Mouse (Mus musculus) neural tube, embryonic 13.5 days (tissue): ENCODE measurements around the gene Arhgap40. TPM values are rescaled to one million over a fixed set of nuclear protein-coding genes. Genes with fewer than 3 reads are reported as not detected.

Experiments
- ATAC-seq: fragments of 200-750 bp; cut with Nextera tagmentation; 2 replicates; pipeline ENCODE4 v1.8.0; 2017; ENCODE audit warnings: low read depth, mild to moderate bottlenecking, moderate TSS enrichment, moderate library complexity
- H3K27ac ChIP-seq: fragments of 300-500 bp; sonication (generic); replicated peaks from 2 replicates; pipeline ENCODE4 v1.5.1; 2015; ENCODE audit warnings: moderate library complexity, mild to moderate bottlenecking, inconsistent platforms
- H3K27me3 ChIP-seq: fragments of 300-500 bp; sonication (generic); 2 replicates; pipeline ENCODE4 v1.6.1; 2015; ENCODE audit warnings: mild to moderate bottlenecking, inconsistent platforms
- H3K36me3 ChIP-seq: fragments of 300-500 bp; sonication (generic); 2 replicates; pipeline ENCODE4 v1.6.1; 2015; ENCODE audit warnings: mild to moderate bottlenecking, inconsistent platforms
- H3K4me1 ChIP-seq: fragments of 300-500 bp; sonication (generic); replicated peaks from 2 replicates; pipeline ENCODE4 v1.6.1; 2015; ENCODE audit warnings: inconsistent platforms
- H3K4me2 ChIP-seq: fragments of 300-500 bp; sonication (generic); 2 replicates; pipeline ENCODE4 v1.6.1; 2015; ENCODE audit warnings: inconsistent platforms, mild to moderate bottlenecking, moderate library complexity
- H3K4me3 ChIP-seq: fragments of 300-500 bp; sonication (generic); 2 replicates; pipeline ENCODE4 v1.5.1; 2015; ENCODE audit warnings: mild to moderate bottlenecking, inconsistent platforms
- H3K9ac ChIP-seq: fragments of 300-500 bp; sonication (generic); 2 replicates; pipeline ENCODE4 v1.6.1; 2015; ENCODE audit warnings: moderate library complexity, mild to moderate bottlenecking, inconsistent platforms
- H3K9me3 ChIP-seq: fragments of 300-500 bp; sonication (generic); 2 replicates; pipeline ENCODE4 v1.6.1; 2016; ENCODE audit warnings: inconsistent platforms
- WGBS: fragments of 180-500 bp; shearing (Covaris S2); methylation state at CpG from one replicate; pipeline ENCODE4 v1.1.7; 2015; 5-methylcytosine and 5-hydroxymethylcytosine counted together
- polyA plus RNA-seq: library from polyadenylated mRNA; unstranded; fragments of >200 nt; fragmentation: Nextera tagmentation; extraction: Ambion mirVana; gene quantifications from 2 replicates; pipeline ENCODE4 v1.2.1, GENCODE M21; 2015

Gene Arhgap40
- polyA plus RNA-seq, 1 experiment from 2014 or later: 0.92 TPM

DNA sequence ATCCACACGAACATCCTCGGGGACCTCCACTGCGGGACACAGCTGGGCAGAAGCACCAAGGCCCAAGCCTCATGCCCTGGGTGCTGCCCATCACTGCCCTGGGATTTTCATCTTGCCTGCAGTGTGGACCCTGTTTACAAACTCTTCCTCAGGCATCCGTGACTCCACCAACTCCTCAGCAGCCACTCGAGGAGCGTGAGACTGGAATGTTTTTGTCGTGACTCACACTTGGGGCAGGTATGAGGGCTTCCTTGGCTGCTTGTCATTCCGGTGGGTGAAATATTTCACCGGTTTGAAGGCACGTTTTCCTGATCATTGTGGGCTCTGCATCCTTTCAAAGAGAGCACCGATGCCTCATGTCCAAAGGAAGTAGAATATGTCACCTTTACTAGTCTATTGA, 6.5 kb downstream of the Arhgap40 start:
- no peak overlapping the region for H3K4me3 ChIP-seq
- 83% methylated on average over 11 of the region's 11 CpGs for WGBS
- H3K27me3 ChIP-seq: no peaks in the 10 kb centered on the region
- no peak overlapping the region for H3K9ac ChIP-seq
- no peak overlapping the region for H3K4me2 ChIP-seq
- H3K27ac ChIP-seq: no peak overlapping the region
- ATAC-seq: no peak
- H3K4me1 ChIP-seq: no peaks in the 10 kb centered on the region
- no peaks in the 10 kb centered on the region for H3K36me3 ChIP-seq
- H3K9me3 ChIP-seq: peaks cover 8% of the 10 kb centered on the region; the same call in 1 of the 2 replicates

DNA sequence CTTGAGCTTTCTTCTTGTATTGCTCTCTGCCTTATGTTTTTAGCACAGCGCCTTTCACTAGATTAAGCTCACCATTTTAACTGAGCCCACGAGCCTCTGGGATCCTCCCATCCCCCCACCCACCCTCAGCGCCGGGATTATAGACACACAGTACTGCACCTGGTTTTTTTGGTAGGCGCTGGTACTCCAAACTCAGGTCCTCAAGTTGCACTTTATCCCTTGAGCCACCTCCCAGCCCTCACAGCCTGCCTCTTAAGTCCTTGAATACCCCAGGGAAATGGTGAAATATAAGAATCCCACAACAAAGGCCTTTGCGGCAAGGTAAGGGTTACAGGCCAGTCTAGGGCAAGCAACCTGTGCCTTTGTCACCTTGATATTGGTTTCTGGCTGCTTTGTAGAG, 7.2 kb downstream of the Arhgap40 start:
- Histone ChIP-seq H3K9ac (no peak overlapping the region), H3K36me3 (no peaks in the 10 kb centered on the region), H3K27me3 (no peaks in the 10 kb centered on the region), H3K9me3 (peaks cover 8% of the 10 kb centered on the region; the same call in 1 of the 2 replicates), H3K4me2 (no peak overlapping the region), H3K27ac (no peak overlapping the region), H3K4me3 (no peak overlapping the region), H3K4me1 (no peaks in the 10 kb centered on the region)
- ATAC-seq: no peak
- WGBS: 82% methylated on average over 6 of the region's 6 CpGs

DNA sequence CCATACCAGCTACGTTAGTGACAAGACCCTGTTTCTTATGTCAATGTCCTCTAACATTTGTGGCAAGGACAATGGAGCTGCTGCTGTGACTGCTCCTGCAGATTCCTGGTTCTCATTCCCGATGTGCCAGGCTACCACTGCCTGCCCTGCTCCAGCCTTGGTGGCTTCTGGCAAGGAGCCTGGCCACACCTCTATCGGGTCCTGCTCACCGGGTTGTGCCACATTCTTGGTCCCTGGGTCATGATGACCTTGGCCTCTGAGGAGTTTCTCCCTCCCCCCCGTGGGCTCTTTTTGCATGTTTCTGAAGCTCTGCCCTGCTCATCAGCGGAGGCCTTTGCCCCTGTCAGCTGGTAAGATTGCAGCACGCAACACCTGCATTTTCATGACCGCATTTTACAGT, 10.5 kb downstream of the Arhgap40 start:
- 82% methylated on average over 8 of the region's 8 CpGs for WGBS
- Histone ChIP-seq H3K4me2 (no peak overlapping the region), H3K36me3 (no peaks in the 10 kb centered on the region), H3K9ac (no peak overlapping the region), H3K9me3 (peaks cover 8% of the 10 kb centered on the region; the same call in 1 of the 2 replicates), H3K4me3 (no peak overlapping the region), H3K4me1 (no peaks in the 10 kb centered on the region), H3K27ac (no peak overlapping the region), H3K27me3 (no peaks in the 10 kb centered on the region)
- ATAC-seq: no peak

DNA sequence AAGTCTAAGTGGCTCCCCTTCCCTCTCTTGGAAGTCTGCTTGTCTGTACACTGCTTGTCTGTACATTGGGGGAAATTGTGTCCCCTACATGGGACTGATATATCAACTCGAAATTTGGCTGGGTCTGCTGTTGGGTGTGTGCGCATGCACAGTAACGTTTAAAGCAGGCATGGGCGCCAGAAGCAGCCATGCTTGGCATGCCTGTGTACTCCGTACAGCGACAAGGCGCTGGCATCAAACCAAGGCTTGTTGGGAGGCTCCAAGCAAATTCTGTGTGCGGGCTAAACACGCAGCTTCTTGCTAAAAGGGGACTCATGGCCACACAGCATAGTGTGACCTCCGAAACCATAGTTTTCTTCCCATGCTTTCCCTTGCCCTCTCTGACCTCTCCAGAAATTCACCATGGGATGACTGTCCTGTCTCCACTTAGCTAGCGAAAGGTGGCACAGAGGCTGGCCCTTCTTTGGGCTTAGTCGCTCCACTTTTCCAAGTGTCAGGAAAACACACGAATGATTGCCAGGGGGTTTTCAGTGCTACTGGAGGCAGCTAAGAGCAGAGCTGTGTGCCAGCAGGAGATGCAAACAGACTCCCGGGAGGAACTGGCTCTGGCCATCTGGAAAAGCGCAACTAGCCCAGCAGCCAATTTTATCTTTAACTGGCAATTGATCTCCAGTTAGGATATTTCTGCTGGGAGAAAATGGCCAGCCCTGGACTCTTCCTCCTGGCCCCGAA, 11.7 kb downstream of the Arhgap40 start:
- WGBS: 86% methylated on average over 16 of the region's 16 CpGs
- H3K4me2 ChIP-seq: no peak overlapping the region
- no peaks in the 10 kb centered on the region for H3K36me3 ChIP-seq
- H3K4me1 ChIP-seq: no peaks in the 10 kb centered on the region
- no peak overlapping the region for H3K9ac ChIP-seq
- H3K27me3 ChIP-seq: no peaks in the 10 kb centered on the region
- peaks cover 8% of the 10 kb centered on the region; the same call in 1 of the 2 replicates for H3K9me3 ChIP-seq
- ATAC-seq: no peak
- no peak overlapping the region for H3K4me3 ChIP-seq
- no peak overlapping the region for H3K27ac ChIP-seq

- no peak overlapping the region for H3K9ac ChIP-seq
- no peaks in the 10 kb centered on the region for H3K36me3 ChIP-seq
- 11% methylated on average over 4 of the region's 4 CpGs for WGBS
- no peak overlapping the region for H3K27ac ChIP-seq
- no peaks in the 10 kb centered on the region for H3K27me3 ChIP-seq
- H3K4me3 ChIP-seq: no peak overlapping the region
- no peak overlapping the region for H3K4me2 ChIP-seq
- H3K4me1 ChIP-seq: no peaks in the 10 kb centered on the region
- no peaks in the 10 kb centered on the region for H3K9me3 ChIP-seq
- ATAC-seq: peak; percentile 32; the same call in 1 of the 2 replicates
Measured at GRCm38 (mm10) chr2:158534090-158534489, 21.5 kb downstream of the Arhgap40 start.

DNA sequence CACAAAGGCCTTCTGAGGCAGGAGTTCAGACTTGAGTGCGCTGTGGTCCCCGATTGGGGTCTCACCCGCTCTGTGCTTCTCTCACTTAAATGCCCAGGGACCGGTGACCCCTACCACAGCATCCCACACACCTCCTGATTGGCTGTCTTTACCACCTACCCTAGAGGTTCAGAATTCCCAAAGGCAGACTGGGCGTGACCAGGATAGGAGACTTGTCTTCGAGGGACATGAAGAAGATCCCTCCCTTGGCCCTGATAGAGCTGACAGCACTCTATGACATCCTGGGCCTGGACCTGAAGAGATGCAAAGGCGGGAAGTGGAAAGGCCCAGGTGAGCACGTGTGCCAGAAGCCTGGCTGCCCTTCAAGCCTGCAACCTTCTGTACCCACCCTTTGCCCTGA, 22.0 kb downstream of the Arhgap40 start:
- H3K4me3 ChIP-seq: no peak overlapping the region
- no peak overlapping the region for H3K27ac ChIP-seq
- no peak overlapping the region for H3K4me2 ChIP-seq
- WGBS: 83% methylated on average over 8 of the region's 8 CpGs
- ATAC-seq: peak; percentile 47; the same call in 1 of the 2 replicates
- no peaks in the 10 kb centered on the region for H3K27me3 ChIP-seq
- H3K9me3 ChIP-seq: no peaks in the 10 kb centered on the region
- no peaks in the 10 kb centered on the region for H3K4me1 ChIP-seq
- no peaks in the 10 kb centered on the region for H3K36me3 ChIP-seq
- no peak overlapping the region for H3K9ac ChIP-seq

GRCm38 (mm10) chr2:158539433-158540305, 27.1 kb downstream of the Arhgap40 start:
- H3K4me2 ChIP-seq: peak overlapping the region; percentile 47
- H3K4me1 ChIP-seq: 0 out of 2 replicates have a peak, but pooled peaks cover 4% of the 10 kb centered on the region
- 57% methylated on average over 24 of the region's 24 CpGs for WGBS
- H3K27ac ChIP-seq: no peak overlapping the region
- H3K4me3 ChIP-seq: peak overlapping the region; percentile 17
- H3K36me3 ChIP-seq: no peaks in the 10 kb centered on the region
- ATAC-seq: peak; percentile 77; the same call in 1 of the 2 replicates
- peak overlapping the region; percentile 45; the same call in 1 of the 2 replicates for H3K9ac ChIP-seq
- peaks cover 3% of the 10 kb centered on the region; the same call in 1 of the 2 replicates for H3K27me3 ChIP-seq
- H3K9me3 ChIP-seq: no peaks in the 10 kb centered on the region

- Histone ChIP-seq H3K27ac (no peak overlapping the region), H3K4me3 (no peak overlapping the region), H3K9ac (no peak overlapping the region), H3K4me2 (no peak overlapping the region), H3K36me3 (no peaks in the 10 kb centered on the region), H3K9me3 (no peaks in the 10 kb centered on the region), H3K4me1 (0 out of 2 replicates have a peak, but pooled peaks cover 4% of the 10 kb centered on the region), H3K27me3 (peaks cover 3% of the 10 kb centered on the region; the same call in 1 of the 2 replicates)
- no peak for ATAC-seq
- 64% methylated on average over 4 of the region's 4 CpGs for WGBS
Measured at GRCm38 (mm10) chr2:158541286-158541685, 28.7 kb downstream of the Arhgap40 start.

GRCm38 (mm10) chr2:158545266-158545665, 32.7 kb downstream of the Arhgap40 start:
- Histone ChIP-seq H3K4me1 (no peaks in the 10 kb centered on the region), H3K4me3 (no peak overlapping the region), H3K4me2 (no peak overlapping the region), H3K9ac (no peak overlapping the region), H3K27ac (no peak overlapping the region), H3K9me3 (no peaks in the 10 kb centered on the region), H3K27me3 (peaks cover 21% of the 10 kb centered on the region), H3K36me3 (no peaks in the 10 kb centered on the region)
- 70% methylated on average over 2 of the region's 2 CpGs for WGBS
- no peak for ATAC-seq

DNA sequence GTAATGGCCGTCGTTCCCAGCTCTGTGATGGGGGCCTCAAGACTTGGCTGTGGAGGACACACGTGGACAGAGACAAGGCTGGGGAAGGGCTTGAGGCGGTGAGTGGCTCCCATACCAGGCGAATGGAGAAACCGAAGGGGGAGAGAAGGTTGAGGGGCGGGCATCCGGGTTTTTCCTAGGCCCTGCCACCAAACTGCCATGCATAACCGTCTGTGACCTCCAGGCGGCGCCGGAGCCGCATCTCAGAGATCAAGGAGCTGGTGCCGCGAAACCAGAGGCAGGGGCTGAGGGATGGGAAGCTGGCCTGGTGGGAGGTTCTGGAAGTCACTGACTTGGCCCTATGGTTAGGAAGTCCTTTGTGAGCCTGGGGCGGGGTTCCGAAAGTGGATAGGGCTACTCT, 34.2 kb downstream of the Arhgap40 start:
- Histone ChIP-seq H3K4me1 (no peaks in the 10 kb centered on the region), H3K4me3 (no peak overlapping the region), H3K4me2 (peak overlapping the region; percentile 38), H3K27me3 (peaks cover 35% of the 10 kb centered on the region), H3K36me3 (no peaks in the 10 kb centered on the region), H3K9me3 (no peaks in the 10 kb centered on the region), H3K9ac (peak overlapping the region; percentile 58), H3K27ac (no peak overlapping the region)
- ATAC-seq: peak; percentile 77
- 3% methylated on average over 17 of the region's 17 CpGs for WGBS

GRCm38 (mm10) chr2:158550067-158550466, 37.5 kb downstream of the Arhgap40 start:
- Histone ChIP-seq H3K4me1 (peaks cover 20% of the 10 kb centered on the region), H3K4me3 (no peak overlapping the region), H3K27me3 (peaks cover 55% of the 10 kb centered on the region), H3K36me3 (no peaks in the 10 kb centered on the region), H3K4me2 (no peak overlapping the region), H3K9me3 (no peaks in the 10 kb centered on the region), H3K27ac (no peak overlapping the region), H3K9ac (no peak overlapping the region)
- 6% methylated on average over 3 of the region's 3 CpGs for WGBS
- ATAC-seq: no peak

DNA sequence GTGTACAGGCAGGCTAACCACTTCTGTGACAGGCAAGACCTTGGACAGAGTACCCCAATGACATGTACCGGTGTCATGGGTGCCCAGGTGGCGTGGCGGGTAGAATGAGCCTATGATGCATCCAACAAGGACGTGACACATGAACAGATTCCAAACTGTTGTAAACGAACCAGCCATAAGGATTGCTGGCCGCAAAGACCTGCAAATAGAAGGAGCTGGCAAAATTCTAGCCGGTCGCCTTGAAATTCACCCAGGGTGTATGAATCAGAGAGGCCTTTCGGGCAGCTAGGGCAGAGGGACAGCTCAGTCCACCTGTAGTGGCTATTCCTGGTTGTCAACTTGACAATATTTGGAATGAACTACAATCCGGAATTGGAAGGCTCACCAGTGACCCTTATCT, 41.8 kb downstream of the Arhgap40 start:
- 14% methylated on average over 10 of the region's 10 CpGs for WGBS
- H3K4me2 ChIP-seq: no peak overlapping the region
- no peak for ATAC-seq

More for the DNA sequence above, 41.8 kb downstream of the Arhgap40 start:
- H3K4me3 ChIP-seq: no peak overlapping the region
- no peaks in the 10 kb centered on the region for H3K9me3 ChIP-seq
- no peak overlapping the region for H3K9ac ChIP-seq
- H3K4me1 ChIP-seq: peaks cover 30% of the 10 kb centered on the region
- no peak overlapping the region for H3K27ac ChIP-seq
- H3K27me3 ChIP-seq: peaks cover 58% of the 10 kb centered on the region
- H3K36me3 ChIP-seq: no peaks in the 10 kb centered on the region
